Mouse (Mus musculus): ENCODE data around the gene Nek5. TPM values are rescaled to one million over a fixed set of nuclear protein-coding genes. Genes with fewer than 3 reads are reported as not detected.
"Not testable (repeated sequence)": the region's sequence is repeated elsewhere in the genome, so short reads cannot be mapped to it uniquely, and the experiment has no call there.

Gene Nek5
- total RNA-seq, 2 experiments from 2014 or later: not detected

DNA sequence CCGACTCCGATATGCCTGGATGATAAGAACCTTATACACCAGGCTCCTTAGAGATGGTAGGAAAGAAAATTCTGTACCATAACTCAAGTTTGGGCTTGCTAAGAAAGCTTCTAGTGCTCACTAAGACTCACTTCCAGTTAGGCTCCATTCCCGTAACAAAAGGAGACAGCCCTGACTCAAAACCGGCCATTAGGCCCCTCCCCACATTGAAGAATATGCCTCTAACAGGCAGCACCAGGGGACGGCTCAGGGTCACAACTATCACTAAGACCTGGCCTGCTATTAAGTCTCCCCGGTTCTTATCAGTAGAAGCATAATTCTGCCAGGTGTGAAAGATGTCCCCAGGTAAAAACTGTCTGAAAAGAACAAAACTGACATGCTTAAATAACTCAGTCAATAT lies 21.0 kb upstream of the Nek5 start:
- H3K4me3 ChIP-seq: no peak overlapping the region
- no peak for DNase-seq (ENCODE audit: extremely low spot score in 1 of 2, low spot score in 2 of 2)
- intact Hi-C loops (cut with DNase I): no loop called here
- TF ChIP-seq CTCF (IDR thresholded peaks at IDR 0.05): no peak
- H3K27ac ChIP-seq: no peak overlapping the region

DNA sequence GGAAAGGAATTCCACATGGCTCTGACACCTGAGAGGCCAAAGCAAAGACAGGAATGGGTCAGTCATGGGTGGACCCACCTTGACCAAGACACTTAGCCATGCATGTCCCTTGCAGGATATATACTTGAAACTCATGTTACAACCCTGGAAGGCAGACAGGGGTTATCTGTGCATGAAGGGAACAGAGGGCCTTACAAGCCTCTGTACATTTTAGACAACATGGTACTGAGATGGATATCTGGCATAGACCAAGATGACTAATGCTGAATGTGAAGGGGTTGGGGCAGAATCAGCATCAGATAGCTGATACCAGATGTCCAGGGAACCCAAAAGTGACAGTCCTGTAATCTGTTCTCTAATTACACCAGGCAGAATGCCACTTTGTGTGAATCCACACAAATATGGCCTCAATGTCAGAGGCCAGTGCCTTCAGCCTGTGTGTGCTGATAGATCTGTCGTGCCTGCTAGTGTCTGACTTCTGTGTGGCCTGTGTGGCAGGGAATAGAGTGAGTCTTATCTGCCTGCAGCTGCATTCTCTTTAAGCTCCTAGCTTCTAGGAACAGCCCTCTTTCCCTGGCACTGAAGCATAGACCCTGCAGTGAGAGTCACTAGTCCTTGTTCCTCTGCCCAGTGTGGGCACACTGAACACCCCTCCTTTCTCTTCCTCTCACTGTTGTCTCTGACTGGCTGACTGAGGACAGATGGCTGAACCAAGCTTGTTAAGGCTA lies 19.1 kb upstream of the Nek5 start:
- intact Hi-C loops (cut with DNase I): no loop called here
- H3K27ac ChIP-seq: no peak overlapping the region
- H3K4me3 ChIP-seq: no peak overlapping the region
- TF ChIP-seq CTCF (IDR thresholded peaks at IDR 0.05): no peak
- DNase-seq (ENCODE audit: extremely low spot score in 1 of 2, low spot score in 2 of 2): no peak

DNA sequence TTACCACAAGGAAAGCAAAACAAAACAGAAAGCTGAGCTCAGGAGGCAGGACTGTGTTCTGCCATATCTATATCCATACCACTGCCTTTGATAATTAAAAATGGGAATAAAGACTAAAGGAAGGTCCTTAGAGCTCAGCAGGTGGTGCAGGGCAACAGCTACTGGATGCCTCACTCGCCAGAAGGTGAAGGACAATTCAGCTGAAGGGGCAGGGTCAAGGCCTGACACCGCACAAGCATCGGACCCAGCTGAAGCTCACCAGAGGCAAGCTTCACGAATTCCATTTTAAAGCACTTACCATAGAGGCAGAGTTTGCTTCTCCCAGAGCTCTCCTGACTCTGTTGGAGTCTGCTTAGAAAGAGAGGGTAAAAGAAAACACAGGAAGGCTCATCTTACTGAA lies 17.7 kb upstream of the Nek5 start:
- Histone ChIP-seq H3K27ac (no peak overlapping the region), H3K4me3 (no peak overlapping the region)
- TF ChIP-seq CTCF (IDR thresholded peaks at IDR 0.05): no peak
- no peak for DNase-seq (ENCODE audit: extremely low spot score in 1 of 2, low spot score in 2 of 2)
- intact Hi-C loops (cut with DNase I): no loop called here

DNA sequence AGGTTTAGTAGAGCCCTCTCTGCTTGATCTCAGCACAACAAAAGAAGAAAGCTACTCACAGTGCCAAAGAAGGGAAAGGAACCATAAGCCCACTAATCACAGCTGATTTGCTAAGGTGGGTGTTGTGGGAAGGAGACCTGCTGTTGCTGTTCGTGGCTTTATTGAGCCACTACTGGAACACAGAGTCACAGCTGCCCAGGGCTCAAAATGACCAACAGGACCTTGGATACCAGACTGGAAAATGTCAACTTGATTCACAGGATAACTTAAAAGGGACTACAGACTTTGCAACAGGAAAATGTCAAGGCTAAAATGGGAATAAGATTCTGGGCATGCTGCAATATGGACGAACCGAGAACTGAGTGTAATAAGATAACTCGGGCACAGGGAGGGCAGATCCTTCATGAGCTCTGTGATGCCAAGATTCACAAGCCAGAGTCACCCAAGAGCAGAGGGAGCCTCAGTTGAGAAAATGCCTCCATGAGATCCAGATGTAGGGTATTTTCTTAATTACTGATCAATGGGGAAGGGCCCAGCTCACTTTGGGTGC lies 17.1 kb upstream of the Nek5 start:
- no peak for DNase-seq (ENCODE audit: extremely low spot score in 1 of 2, low spot score in 2 of 2)
- Histone ChIP-seq H3K27ac (no peak overlapping the region), H3K4me3 (no peak overlapping the region)
- intact Hi-C loops (cut with DNase I): no loop called here
- TF ChIP-seq CTCF (IDR thresholded peaks at IDR 0.05): no peak

DNA sequence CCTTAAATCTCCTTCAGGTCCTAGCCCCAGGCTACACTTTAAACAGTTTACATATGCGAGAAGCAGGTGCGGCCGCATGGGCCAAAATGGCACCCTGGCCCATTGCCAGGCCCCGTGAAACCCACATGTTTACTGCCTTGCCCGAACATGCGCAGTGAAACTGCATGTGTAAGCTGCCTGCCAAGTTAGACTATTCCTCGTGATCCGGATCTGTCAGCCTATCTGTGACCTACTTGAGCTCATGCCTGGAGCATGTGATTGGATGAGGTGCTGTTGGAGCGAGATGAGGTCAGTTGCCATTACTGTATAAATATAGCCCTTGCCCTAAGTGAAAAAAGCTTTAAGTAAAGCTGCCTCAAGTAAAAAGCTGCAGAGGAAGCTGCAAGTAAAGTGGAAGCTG lies 11.6 kb upstream of the Nek5 start:
- intact Hi-C loops (cut with DNase I); H3K27ac ChIP-seq; DNase-seq (ENCODE audit: extremely low spot score in 1 of 2, low spot score in 2 of 2); H3K4me3 ChIP-seq: not testable (repeated sequence)

DNA sequence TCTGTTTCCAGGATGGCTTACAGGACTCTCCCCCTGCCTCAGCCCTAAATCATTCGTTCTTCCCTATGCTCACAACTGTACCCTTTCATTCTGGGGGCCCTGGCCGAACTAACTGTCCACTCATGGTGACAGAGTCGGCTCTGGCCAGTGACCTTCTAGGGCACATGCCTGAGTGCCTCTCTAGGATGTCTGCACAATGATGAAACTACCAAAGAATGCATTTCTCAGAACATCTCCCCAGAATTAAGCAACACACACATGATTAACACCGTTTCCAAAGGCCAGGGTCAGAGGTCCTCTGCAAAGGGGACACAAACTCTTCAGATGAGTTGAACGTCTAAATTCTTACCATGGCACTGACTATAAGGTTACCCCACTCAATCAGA lies 9.9 kb upstream of the Nek5 start:
- Histone ChIP-seq H3K27ac (no peak overlapping the region), H3K4me3 (no peak overlapping the region)
- intact Hi-C loops (cut with DNase I): no loop called here
- TF ChIP-seq CTCF (IDR thresholded peaks at IDR 0.05): no peak
- DNase-seq (ENCODE audit: extremely low spot score in 1 of 2, low spot score in 2 of 2): no peak

DNA sequence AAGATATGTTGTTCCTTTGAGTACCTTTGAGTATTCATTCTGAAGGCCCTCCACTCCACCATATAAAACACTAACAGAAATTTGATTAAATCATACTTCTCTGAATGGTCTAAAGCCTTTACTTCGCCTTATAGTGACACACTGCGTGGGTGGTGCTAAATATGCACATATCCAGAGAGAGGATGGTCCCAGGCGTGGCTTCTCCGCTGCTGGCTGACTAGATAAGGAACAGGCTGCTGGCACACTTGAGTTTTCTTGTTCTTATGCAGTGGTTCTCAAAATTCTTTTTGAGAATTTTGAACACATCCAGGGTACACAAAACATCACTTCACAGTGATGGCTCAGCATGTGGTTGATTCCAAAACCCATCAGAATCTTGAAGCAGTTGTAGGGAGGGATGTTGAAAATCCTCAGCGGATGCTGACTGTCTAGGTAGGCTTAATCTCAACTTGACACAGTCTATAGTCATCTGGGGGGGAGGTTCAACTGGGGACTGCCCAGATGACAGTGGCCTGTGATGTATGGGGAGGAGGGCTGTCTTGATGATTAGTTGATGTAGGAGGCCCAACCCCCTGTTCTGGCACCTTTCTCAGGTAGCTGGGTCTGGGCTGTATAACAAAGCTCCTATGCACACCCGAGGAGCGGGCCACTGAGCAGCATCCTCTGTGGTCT lies 9.4 kb upstream of the Nek5 start:
- no peak for DNase-seq (ENCODE audit: extremely low spot score in 1 of 2, low spot score in 2 of 2)
- TF ChIP-seq CTCF (IDR thresholded peaks at IDR 0.05): no peak
- intact Hi-C loops (cut with DNase I): no loop called here

DNA sequence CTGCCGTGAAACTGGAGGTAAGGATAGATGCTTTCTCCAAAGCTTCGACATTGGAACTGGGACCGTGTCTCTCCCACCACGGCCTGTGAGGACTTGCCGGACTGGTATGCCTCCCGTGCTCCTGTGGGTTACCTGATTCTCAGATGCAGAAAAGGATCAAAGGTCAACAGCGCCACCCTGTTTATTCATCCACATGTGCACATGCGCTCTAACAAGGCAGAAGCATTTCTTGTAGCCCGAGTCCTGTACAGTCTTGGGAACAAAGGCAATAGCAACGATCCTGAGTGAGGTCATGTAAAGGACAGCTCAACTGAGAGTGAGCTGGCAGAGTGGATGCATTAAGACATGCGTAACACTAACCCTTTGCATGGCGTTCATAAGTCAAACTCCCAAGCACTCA lies 7.2 kb upstream of the Nek5 start:
- no peak overlapping the region for H3K4me3 ChIP-seq
- DNase-seq (ENCODE audit: extremely low spot score in 1 of 2, low spot score in 2 of 2): no peak
- H3K27ac ChIP-seq: no peak overlapping the region
- intact Hi-C loops (cut with DNase I): no loop called here
- no peak for TF ChIP-seq CTCF (IDR thresholded peaks at IDR 0.05)

More for the DNA sequence above, 9.4 kb upstream of the Nek5 start:
- Histone ChIP-seq H3K4me3 (no peak overlapping the region), H3K27ac (no peak overlapping the region)

DNA sequence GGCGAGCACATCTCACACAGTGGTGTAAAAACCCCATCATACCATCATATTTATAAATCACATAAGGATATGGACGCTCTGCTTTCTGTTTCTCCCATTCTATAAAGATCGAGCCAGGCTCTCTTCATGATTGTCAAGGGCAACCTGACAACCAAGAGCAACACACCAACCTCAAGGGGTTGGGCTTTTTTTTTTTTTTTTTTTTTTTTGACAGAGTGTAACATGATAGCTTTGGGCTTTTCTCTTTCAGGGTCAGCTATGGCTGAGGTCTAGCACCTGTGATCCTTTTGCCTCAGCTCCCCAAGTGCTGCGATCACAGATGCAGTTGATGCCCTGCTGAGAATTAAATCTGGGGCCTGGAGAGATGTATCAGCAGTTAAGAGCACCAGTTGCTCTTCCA lies 17.8 kb downstream of the Nek5 start:
- Histone ChIP-seq H3K4me3 (no peak overlapping the region), H3K27ac (no peak overlapping the region)
- no peak for DNase-seq (ENCODE audit: extremely low spot score in 1 of 2, low spot score in 2 of 2)
- no peak for TF ChIP-seq CTCF (IDR thresholded peaks at IDR 0.05)
- intact Hi-C loops (cut with DNase I): no loop called here

DNA sequence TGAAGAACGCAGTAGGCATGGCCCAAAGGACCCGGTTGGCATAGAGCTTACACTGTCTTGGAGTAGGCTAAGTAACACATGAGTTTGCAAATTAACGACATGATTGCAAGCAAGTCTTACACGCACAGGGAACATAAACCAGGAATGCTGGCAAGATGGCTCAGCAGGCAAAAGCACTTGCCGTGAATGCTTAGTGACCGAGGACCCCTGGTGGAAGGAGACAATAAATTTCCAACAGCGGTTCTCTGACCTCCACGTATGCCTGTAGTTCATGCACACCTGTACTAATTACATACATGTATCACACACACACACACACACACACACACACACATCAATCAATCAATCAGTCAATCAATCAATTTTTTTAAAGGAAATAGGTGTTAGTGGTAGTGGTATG lies 33.3 kb downstream of the Nek5 start:
- no peak for DNase-seq (ENCODE audit: extremely low spot score in 1 of 2, low spot score in 2 of 2)
- Histone ChIP-seq H3K27ac (no peak overlapping the region), H3K4me3 (no peak overlapping the region)
- TF ChIP-seq CTCF (IDR thresholded peaks at IDR 0.05): no peak; the same call in none of the 2 replicates
- intact Hi-C loops (cut with DNase I): no loop called here

DNA sequence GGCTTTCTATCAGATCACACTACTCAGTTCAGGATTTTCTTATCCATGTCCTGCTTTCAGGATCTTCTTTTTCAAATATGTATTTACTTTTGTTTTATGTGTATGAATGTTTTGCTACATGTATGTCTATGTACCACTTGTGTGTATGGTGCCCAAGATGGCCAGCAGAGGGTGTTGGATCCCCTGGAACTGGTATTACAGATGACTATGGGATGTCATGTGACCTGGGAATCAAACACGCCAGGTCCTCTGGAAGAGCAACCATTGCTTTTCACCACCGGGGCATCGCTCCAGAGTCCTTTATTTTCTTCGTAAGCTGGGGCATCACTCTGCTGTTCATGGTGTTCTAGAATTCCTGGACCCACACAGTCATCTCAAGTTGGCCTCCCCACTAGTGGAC lies 35.6 kb downstream of the Nek5 start:
- no peak for TF ChIP-seq CTCF (IDR thresholded peaks at IDR 0.05)
- H3K4me3 ChIP-seq: no peak overlapping the region
- no peak for DNase-seq (ENCODE audit: extremely low spot score in 1 of 2, low spot score in 2 of 2)
- no peak overlapping the region for H3K27ac ChIP-seq
- intact Hi-C loops (cut with DNase I): no loop called here

DNA sequence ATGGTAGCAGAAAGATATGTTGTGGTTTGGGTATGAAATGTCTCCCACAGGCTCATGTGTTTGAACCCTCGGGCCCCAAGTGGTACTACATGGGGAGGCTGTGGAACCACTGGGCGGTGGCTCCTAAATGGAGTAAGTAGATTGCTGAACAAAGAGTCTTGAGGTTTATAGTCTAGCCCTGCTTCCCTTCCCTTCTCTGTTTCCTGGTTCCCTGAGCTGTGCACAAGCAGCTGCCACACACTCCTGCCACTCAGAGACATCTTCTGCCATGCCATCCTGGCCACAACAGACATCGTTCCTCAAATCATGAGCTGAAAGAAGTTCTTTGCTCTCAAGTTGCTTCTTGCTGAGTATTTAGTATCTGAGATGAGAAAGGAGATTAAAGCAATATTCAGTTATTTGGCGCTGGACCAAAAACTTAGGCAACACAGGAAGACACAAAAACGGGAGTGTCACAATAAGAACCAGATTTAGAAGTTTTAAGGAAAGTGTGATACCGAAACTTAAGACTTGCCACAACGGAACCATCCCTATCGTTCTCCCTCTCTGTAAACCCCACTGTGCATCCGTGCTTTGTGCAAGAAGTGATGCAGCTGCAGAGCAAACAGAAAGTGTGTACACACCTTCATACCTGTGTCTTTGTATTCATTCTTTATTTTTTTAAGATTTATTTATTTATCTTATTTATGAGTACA lies 45.4 kb downstream of the Nek5 start:
- no peak for DNase-seq (ENCODE audit: extremely low spot score in 1 of 2, low spot score in 2 of 2)
- H3K4me3 ChIP-seq: no peak overlapping the region
- intact Hi-C loops (cut with DNase I): no loop called here
- no peak overlapping the region for H3K27ac ChIP-seq
- no peak for TF ChIP-seq CTCF (IDR thresholded peaks at IDR 0.05)
